Mouse (Mus musculus) bone marrow, adult 2 months (tissue): Measurements from ENCODE around the gene Crtac1. TPM values are rescaled to one million over a fixed set of nuclear protein-coding genes. Genes with fewer than 3 reads are reported as not detected.

Source experiments
- H3K27ac ChIP-seq: fragments of 200-500 bp; 2 replicates; pipeline ENCODE4 v1.5.1; 2012; ENCODE audit warnings: low read depth, mild to moderate bottlenecking, control low read depth, inconsistent platforms, low read length; ENCODE audit not compliant: control insufficient read depth, poor library complexity, insufficient read depth
- H3K4me1 ChIP-seq: fragments of 200-500 bp; 2 replicates; pipeline ENCODE4 v1.6.1; 2011; ENCODE audit warnings: low read length; ENCODE audit not compliant: control insufficient read depth, insufficient read depth
- H3K4me3 ChIP-seq: fragments of 200-500 bp; replicated peaks from 2 replicates; pipeline ENCODE3; 2011; ENCODE audit warnings: mild to moderate bottlenecking, low read depth, low read length, control low read depth; ENCODE audit not compliant: control insufficient read depth
- CTCF ChIP-seq: fragments of 200-500 bp; IDR thresholded peaks from 2 replicates; pipeline ENCODE4 v1.5.1; 2011; ENCODE audit warnings: low read length, control low read depth; ENCODE audit not compliant: control insufficient read depth, insufficient read depth
- POLR2A ChIP-seq: fragments of 200-500 bp; IDR thresholded peaks from 2 replicates; pipeline ENCODE4 v1.6.1; 2011; ENCODE audit warnings: low read depth, mild to moderate bottlenecking, control low read depth, low read length, borderline replicate concordance; ENCODE audit not compliant: control insufficient read depth
- WGBS: fragments of 180-500 bp; shearing (Covaris S2); methylation state at CpG from one replicate; pipeline ENCODE4 v1.1.7; 2018; 5-methylcytosine and 5-hydroxymethylcytosine counted together
- polyA plus RNA-seq: library from polyadenylated mRNA; stranded (reverse); fragments of >200 nt; gene quantifications from 2 replicates; pipeline ENCODE4 v1.2.4, GENCODE M21; 2011; ENCODE audit warnings: low replicate concordance; ENCODE audit not compliant: missing spikeins, insufficient read depth, insufficient read length

Gene Crtac1
- polyA plus RNA-seq, 1 experiment = 12.3 TPM

- TF ChIP-seq CTCF = no peak
- TF ChIP-seq POLR2A = no peak
- 81% methylated on average over 12 of the region's 12 CpGs for WGBS
Observed at GRCm38 (mm10) chr19:42257241-42257635, 174.3 kb downstream of the Crtac1 start.

GRCm38 (mm10) chr19:42256611-42257240 lies 174.9 kb downstream of the Crtac1 start:
- WGBS = 79% methylated on average over 12 of the region's 12 CpGs
- Histone ChIP-seq H3K27ac (no peak overlapping the region), H3K4me3 (no peak overlapping the region), H3K4me1 (no peaks in the 10 kb centered on the region; the same call in 1 of the 2 replicates)
- TF ChIP-seq CTCF = no peak
- TF ChIP-seq POLR2A = no peak

More at GRCm38 (mm10) chr19:42257241-42257635, 174.3 kb downstream of the Crtac1 start:
- Histone ChIP-seq H3K4me3 (no peak overlapping the region), H3K4me1 (no peaks in the 10 kb centered on the region; the same call in 1 of the 2 replicates), H3K27ac (no peak overlapping the region)

GRCm38 (mm10) chr19:42255784-42256610 lies 175.6 kb downstream of the Crtac1 start:
- TF ChIP-seq CTCF (no peak), POLR2A (no peak)
- WGBS = 3% methylated on average over 36 of the region's 42 CpGs
- Histone ChIP-seq H3K27ac (no peak overlapping the region), H3K4me3 (no peak overlapping the region), H3K4me1 (no peaks in the 10 kb centered on the region; the same call in 1 of the 2 replicates)

GRCm38 (mm10) chr19:42255438-42255783 lies 176.2 kb downstream of the Crtac1 start:
- Histone ChIP-seq H3K4me1 (no peaks in the 10 kb centered on the region; the same call in 1 of the 2 replicates), H3K27ac (no peak overlapping the region), H3K4me3 (no peak overlapping the region)
- 3% methylated on average over 18 of the region's 23 CpGs for WGBS
- TF ChIP-seq CTCF = no peak
- no peak for TF ChIP-seq POLR2A

GRCm38 (mm10) chr19:42249976-42250914 lies 181.3 kb downstream of the Crtac1 start:
- TF ChIP-seq CTCF = no peak
- TF ChIP-seq POLR2A = no peak
- no peak overlapping the region for H3K27ac ChIP-seq
- no peaks in the 10 kb centered on the region for H3K4me1 ChIP-seq
- no peak overlapping the region for H3K4me3 ChIP-seq
- 52% methylated on average over 11 of the region's 11 CpGs for WGBS

GRCm38 (mm10) chr19:42247519-42247918 lies 184.1 kb downstream of the Crtac1 start, which contains the start of gene Golga7b:
Golga7b (plus strand) TSS chr19:42247574.
- no peak within 1 kb of the TSS for H3K27ac ChIP-seq
- H3K4me1 ChIP-seq = no peaks in the 10 kb centered on the region
- 81% methylated on average over 3 of the region's 3 CpGs for WGBS
- no peak for TF ChIP-seq CTCF
- TF ChIP-seq POLR2A = no peak
- H3K4me3 ChIP-seq = no peak within 1 kb of the TSS

GRCm38 (mm10) chr19:42246626-42247025 lies 185.0 kb downstream of the Crtac1 start:
- Histone ChIP-seq H3K4me3 (no peak overlapping the region), H3K4me1 (no peaks in the 10 kb centered on the region), H3K27ac (no peak overlapping the region)
- WGBS = 9% methylated on average over 5 of the region's 5 CpGs
- no peak for TF ChIP-seq POLR2A
- no peak for TF ChIP-seq CTCF

GRCm38 (mm10) chr19:42243401-42243800 lies 188.2 kb downstream of the Crtac1 start:
- Histone ChIP-seq H3K4me3 (no peak overlapping the region), H3K4me1 (no peaks in the 10 kb centered on the region), H3K27ac (no peak overlapping the region)
- 15% methylated on average over 3 of the region's 3 CpGs for WGBS
- TF ChIP-seq CTCF (no peak), POLR2A (no peak)
